Mouse (Mus musculus) midbrain, embryonic 16.5 days (tissue): ENCODE measurements at regions not wholly inside any gene's neighbourhood (a gene's known extent, or its start where the extent isn't known, plus 50 kb on each side); places are given as distances from the start of the nearest gene placed in this dataset.

Source experiments
- ATAC-seq: fragments of 200-750 bp; cut with Nextera tagmentation; 2 replicates; pipeline ENCODE4 v1.8.0; 2017; ENCODE audit warnings: moderate TSS enrichment
- H3K27ac ChIP-seq: fragments of 300-500 bp; sonication (generic); 2 replicates; pipeline ENCODE4 v1.5.1; 2014; ENCODE audit warnings: mild to moderate bottlenecking, low read length, mixed read lengths
- H3K27me3 ChIP-seq: fragments of 300-500 bp; sonication (generic); 2 replicates; pipeline ENCODE4 v1.6.1; 2014; ENCODE audit warnings: low read depth, low read length, mixed read lengths; ENCODE audit not compliant: control insufficient read depth, insufficient read depth
- H3K36me3 ChIP-seq: fragments of 300-500 bp; sonication (generic); 2 replicates; pipeline ENCODE4 v1.6.1; 2014; ENCODE audit warnings: mild to moderate bottlenecking, low read length, moderate library complexity, mixed read lengths; ENCODE audit not compliant: control insufficient read depth, insufficient read depth
- H3K4me1 ChIP-seq: fragments of 300-500 bp; sonication (generic); 2 replicates; pipeline ENCODE4 v1.6.1; 2014; ENCODE audit warnings: mild to moderate bottlenecking, low read length, mixed read lengths; ENCODE audit not compliant: control insufficient read depth, insufficient read depth
- H3K4me2 ChIP-seq: fragments of 300-500 bp; sonication (generic); 2 replicates; pipeline ENCODE4 v1.6.1; 2014; ENCODE audit warnings: mild to moderate bottlenecking, low read length, mixed read lengths
- H3K4me3 ChIP-seq: fragments of 300-500 bp; sonication (generic); 2 replicates; pipeline ENCODE4 v1.5.1; 2014; ENCODE audit warnings: low read depth, mild to moderate bottlenecking, low read length, moderate library complexity, mixed read lengths
- H3K9ac ChIP-seq: fragments of 300-500 bp; sonication (generic); 2 replicates; pipeline ENCODE4 v1.6.1; 2014; ENCODE audit warnings: low read depth, low read length, mixed read lengths
- H3K9me3 ChIP-seq: fragments of 300-500 bp; sonication (generic); replicated peaks from 2 replicates; pipeline ENCODE4 v1.6.1; 2014; ENCODE audit warnings: mild to moderate bottlenecking, low read length, mixed read lengths; ENCODE audit not compliant: control insufficient read depth, poor library complexity, severe bottlenecking
- WGBS: fragments of 180-500 bp; shearing (Covaris S2); extraction: QIAGEN DNeasy Blood & Tissue Kit; methylation state at CpG from one replicate; pipeline ENCODE4 v1.1.7; 2014; 5-methylcytosine and 5-hydroxymethylcytosine counted together

DNA sequence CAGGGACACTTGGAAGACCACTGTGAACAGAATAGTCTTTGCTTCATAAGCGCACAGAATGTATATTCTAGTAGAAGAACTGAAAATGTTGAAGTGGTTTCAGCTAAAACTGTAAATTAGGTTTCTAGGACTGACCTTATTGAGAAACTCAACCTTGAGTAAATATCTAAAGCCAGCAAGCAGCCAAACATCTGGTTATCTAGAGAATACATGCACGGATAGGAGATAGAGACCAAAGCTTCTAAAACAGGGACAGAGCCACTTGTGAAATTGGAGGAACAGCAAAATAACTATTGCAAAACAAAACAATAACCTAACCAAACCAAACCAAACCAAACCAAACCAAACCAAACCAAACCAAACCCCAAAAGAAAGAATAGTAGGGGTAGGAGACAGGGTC, 855.7 kb downstream of the Adgrl2 start:
- no peak overlapping the region for H3K4me3 ChIP-seq
- no peak overlapping the region for H3K27ac ChIP-seq
- no peak for ATAC-seq
- H3K27me3 ChIP-seq = no peaks in the 10 kb centered on the region
- no peak overlapping the region for H3K9ac ChIP-seq
- no peaks in the 10 kb centered on the region for H3K4me1 ChIP-seq
- no peaks in the 10 kb centered on the region for H3K9me3 ChIP-seq
- H3K36me3 ChIP-seq = no peaks in the 10 kb centered on the region
- WGBS = 97% methylated on average over 2 of the region's 2 CpGs
- no peak overlapping the region for H3K4me2 ChIP-seq

DNA sequence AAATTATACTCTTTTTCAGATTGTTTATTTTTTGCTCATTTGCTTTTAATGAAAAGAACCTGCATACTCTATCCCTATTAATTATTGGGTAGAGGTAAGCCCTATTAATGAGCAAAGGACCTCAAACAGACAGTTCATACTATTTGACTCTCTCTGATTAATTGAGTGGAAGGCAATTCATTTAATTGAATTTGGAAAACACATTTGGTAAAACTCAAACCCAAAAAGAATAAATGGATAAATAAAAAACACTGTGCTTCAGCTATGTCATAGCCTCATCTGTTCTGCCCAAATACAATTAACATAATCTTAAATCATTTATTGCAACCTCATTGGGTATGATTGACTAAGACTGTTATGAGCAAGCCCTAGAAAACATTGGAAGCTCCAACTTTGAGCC, 874.8 kb downstream of the Adgrl2 start:
- Histone ChIP-seq H3K27me3 (no peaks in the 10 kb centered on the region), H3K4me2 (no peak overlapping the region), H3K4me1 (no peaks in the 10 kb centered on the region), H3K27ac (no peak overlapping the region), H3K36me3 (no peaks in the 10 kb centered on the region), H3K9me3 (no peaks in the 10 kb centered on the region), H3K9ac (no peak overlapping the region), H3K4me3 (no peak overlapping the region)
- ATAC-seq = no peak

DNA sequence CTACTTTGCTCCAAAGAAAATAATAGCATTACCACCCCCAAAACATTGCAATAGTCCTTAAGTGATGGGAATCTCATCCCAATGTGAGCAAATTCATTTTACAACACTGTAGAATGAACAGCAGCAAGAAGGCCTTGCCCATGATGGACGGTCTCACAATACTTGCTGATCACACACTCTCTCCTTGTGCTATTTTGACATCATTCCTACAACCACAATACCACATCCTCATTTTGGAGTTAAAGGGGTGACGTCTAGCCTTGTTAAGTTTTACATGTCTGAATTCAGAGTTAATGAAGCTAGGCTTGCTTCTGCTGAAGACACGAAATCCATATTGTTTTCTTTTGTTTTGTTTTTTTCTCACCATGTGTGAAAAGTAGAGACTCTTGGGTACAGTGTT, 878.2 kb downstream of the Adgrl2 start:
- Histone ChIP-seq H3K4me3 (no peak overlapping the region), H3K27me3 (no peaks in the 10 kb centered on the region), H3K27ac (no peak overlapping the region), H3K9ac (no peak overlapping the region), H3K4me1 (no peaks in the 10 kb centered on the region), H3K9me3 (no peaks in the 10 kb centered on the region), H3K4me2 (no peak overlapping the region), H3K36me3 (no peaks in the 10 kb centered on the region)
- ATAC-seq = no peak
- 89% methylated on average over 3 of the region's 3 CpGs for WGBS

DNA sequence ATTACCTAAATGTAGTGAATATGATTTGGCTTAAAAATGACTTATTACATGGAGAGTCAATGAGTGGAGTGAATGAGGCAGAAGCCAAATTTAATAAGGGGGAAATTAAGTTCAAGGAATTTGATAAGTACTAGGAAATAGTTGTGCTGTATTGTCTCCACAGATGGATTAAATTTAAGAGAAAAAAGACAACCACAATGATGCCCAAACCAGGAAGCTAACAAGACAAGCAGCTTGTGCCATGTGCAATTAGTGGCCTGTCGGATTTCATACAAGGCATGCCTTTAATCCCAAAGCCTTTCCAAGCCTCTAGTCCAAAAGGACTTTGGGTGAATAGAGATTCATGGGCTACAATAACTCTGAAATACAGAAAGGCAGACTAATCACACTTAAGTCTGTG, 883.3 kb downstream of the Adgrl2 start:
- H3K27ac ChIP-seq = no peak overlapping the region
- ATAC-seq = no peak
- H3K4me1 ChIP-seq = no peaks in the 10 kb centered on the region
- H3K36me3 ChIP-seq = no peaks in the 10 kb centered on the region
- WGBS = 50% methylated on average over 1 of the region's 1 CpGs
- H3K9me3 ChIP-seq = no peaks in the 10 kb centered on the region
- no peak overlapping the region for H3K4me3 ChIP-seq
- H3K9ac ChIP-seq = no peak overlapping the region
- H3K4me2 ChIP-seq = no peak overlapping the region
- no peaks in the 10 kb centered on the region for H3K27me3 ChIP-seq

DNA sequence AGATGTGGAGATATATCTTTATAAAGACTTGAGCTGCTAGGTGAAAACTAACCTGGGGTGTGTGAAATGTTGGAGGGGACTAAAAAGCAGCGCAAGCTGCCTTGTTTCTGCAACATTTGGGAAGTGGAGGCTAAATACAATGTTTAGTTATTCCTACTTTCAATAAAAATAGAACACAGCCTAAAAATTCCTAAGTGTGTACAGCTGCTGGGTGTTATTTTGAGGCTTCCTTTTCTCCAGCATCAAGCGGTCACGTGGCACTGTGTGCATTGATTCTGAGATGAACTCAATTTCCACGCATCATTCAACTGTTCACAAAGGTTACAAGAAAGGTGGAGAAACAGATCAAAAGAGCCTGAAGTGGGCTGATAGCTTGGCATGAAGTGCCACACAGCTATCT, 896.4 kb downstream of the Adgrl2 start:
- no peak overlapping the region for H3K4me2 ChIP-seq
- no peaks in the 10 kb centered on the region for H3K36me3 ChIP-seq
- H3K27me3 ChIP-seq = no peaks in the 10 kb centered on the region
- ATAC-seq = no peak
- H3K9ac ChIP-seq = no peak overlapping the region
- no peaks in the 10 kb centered on the region for H3K9me3 ChIP-seq
- WGBS = 78% methylated on average over 4 of the region's 4 CpGs
- H3K4me3 ChIP-seq = no peak overlapping the region
- no peak overlapping the region for H3K27ac ChIP-seq
- no peaks in the 10 kb centered on the region for H3K4me1 ChIP-seq

DNA sequence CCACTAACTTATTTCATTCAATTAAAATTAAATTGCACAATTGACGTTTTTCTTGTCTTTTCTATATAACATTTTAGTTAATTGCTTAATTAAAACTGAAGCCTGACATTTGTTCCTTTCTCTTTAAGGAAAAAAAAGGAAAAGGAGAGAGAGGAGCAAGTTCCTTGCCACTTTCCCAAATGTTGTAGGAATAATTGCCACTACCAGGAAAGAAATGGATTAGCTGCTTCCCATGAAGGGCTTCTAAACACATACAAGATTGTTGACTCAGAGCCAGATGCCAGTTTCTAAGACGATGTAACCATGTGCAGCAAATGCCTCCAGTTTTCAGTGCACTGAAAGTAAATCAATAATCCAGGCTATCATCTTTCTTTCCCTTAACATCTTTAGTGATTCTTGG, 914.5 kb downstream of the Adgrl2 start:
- no peak overlapping the region for H3K27ac ChIP-seq
- WGBS = 50% methylated on average over 2 of the region's 2 CpGs
- ATAC-seq = no peak
- H3K27me3 ChIP-seq = no peaks in the 10 kb centered on the region
- H3K4me1 ChIP-seq = no peaks in the 10 kb centered on the region
- no peak overlapping the region for H3K9ac ChIP-seq
- no peak overlapping the region for H3K4me2 ChIP-seq
- no peaks in the 10 kb centered on the region for H3K36me3 ChIP-seq
- H3K4me3 ChIP-seq = no peak overlapping the region
- no peaks in the 10 kb centered on the region for H3K9me3 ChIP-seq

DNA sequence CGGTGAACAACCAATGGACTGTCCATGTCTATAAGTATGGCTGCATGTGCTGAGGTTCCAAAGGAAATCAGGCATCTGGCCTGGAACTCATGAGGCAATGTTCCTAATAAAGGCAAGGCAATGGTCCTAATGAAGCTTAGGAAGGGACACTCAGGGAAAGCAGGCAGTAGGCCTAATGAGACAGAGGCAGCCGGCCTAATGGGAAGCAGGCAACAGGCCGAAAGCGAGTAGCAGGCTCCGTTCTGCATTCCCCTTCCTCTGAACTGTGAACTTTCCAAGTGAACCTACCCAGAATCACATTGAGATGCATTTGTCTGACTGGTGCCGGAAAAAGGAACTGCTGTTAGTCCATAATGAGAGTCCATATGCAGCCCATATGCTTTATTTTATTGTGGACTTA, 923.7 kb downstream of the Adgrl2 start:
- no peak for ATAC-seq
- Histone ChIP-seq H3K4me3 (no peak overlapping the region), H3K4me2 (no peak overlapping the region), H3K27ac (no peak overlapping the region), H3K9ac (no peak overlapping the region), H3K9me3 (no peaks in the 10 kb centered on the region), H3K27me3 (no peaks in the 10 kb centered on the region), H3K36me3 (no peaks in the 10 kb centered on the region), H3K4me1 (no peaks in the 10 kb centered on the region)
- WGBS = 88% methylated on average over 6 of the region's 6 CpGs

DNA sequence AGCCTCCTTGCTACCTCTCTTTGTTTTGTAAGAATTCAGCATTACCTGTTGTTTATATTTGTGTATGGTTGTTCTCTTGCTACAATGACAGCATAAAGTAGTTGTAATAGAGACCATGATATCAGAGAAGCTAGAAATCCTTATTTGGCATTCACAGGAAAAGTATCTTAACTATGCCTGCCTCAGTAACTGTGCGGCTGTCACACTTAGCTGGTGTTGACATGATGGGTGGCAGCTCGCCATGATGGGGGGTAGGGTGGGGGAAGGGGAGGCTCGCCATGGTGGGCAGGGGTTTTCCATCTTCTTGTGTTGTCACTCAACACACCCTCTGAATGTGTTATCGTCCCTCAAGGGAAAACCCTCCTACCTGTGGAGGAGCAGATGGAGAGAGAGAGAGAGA, 934.3 kb downstream of the Adgrl2 start:
- 94% methylated on average over 4 of the region's 4 CpGs for WGBS
- no peak overlapping the region for H3K27ac ChIP-seq

DNA sequence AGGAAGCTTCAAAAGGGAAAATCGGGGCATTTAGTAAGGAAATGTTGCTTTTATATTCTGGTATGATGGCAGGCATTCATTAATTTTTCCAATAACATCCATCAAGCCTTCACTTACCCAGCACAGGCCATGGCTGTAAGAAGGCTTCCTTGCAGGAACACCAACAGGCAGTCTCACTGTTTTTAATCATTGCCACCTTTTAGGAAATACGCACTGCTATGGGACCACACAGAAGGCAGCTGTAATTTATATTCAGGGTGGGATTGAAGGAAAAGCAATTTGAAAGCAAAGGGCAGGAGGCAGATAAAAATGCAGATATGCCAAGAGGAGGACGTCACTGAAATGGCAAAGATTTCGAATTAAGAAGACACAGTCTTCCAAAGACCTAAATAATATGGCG, 937.8 kb downstream of the Adgrl2 start:
- no peaks in the 10 kb centered on the region for H3K9me3 ChIP-seq
- no peak for ATAC-seq

More for the DNA sequence above, 934.3 kb downstream of the Adgrl2 start:
- ATAC-seq = no peak
- no peaks in the 10 kb centered on the region for H3K9me3 ChIP-seq
- no peak overlapping the region for H3K9ac ChIP-seq
- H3K4me3 ChIP-seq = no peak overlapping the region
- H3K27me3 ChIP-seq = no peaks in the 10 kb centered on the region
- no peaks in the 10 kb centered on the region for H3K36me3 ChIP-seq
- no peaks in the 10 kb centered on the region; the same call in 1 of the 2 replicates for H3K4me1 ChIP-seq
- H3K4me2 ChIP-seq = no peak overlapping the region

DNA sequence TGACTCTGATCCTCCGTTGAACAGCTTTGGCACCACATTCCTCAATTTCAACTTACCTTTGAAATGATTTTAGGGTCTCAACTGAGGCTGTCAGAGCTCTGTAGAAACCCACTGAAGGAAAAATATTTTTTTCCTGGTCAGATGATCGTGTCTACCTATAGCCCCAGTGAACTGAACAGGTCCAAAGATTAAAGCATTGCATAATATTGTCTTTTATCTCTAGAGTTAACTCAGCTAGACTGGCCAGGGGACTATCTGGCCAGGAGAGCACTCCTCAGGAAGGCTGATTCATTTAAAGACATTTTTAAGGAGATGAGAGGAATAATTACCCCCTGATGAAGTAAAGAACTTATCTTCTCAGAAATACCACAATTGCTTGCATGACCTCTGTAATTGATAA, 942.1 kb downstream of the Adgrl2 start:
- no peak overlapping the region for H3K27ac ChIP-seq
- no peak overlapping the region for H3K9ac ChIP-seq
- no peaks in the 10 kb centered on the region for H3K27me3 ChIP-seq
- H3K4me1 ChIP-seq = no peaks in the 10 kb centered on the region
- WGBS = 91% methylated on average over 2 of the region's 2 CpGs
- no peak overlapping the region for H3K4me2 ChIP-seq
- no peak for ATAC-seq
- no peaks in the 10 kb centered on the region for H3K36me3 ChIP-seq
- H3K9me3 ChIP-seq = no peaks in the 10 kb centered on the region
- H3K4me3 ChIP-seq = no peak overlapping the region

More for the DNA sequence above, 937.8 kb downstream of the Adgrl2 start:
- H3K4me3 ChIP-seq = no peak overlapping the region
- no peak overlapping the region for H3K4me2 ChIP-seq
- no peak overlapping the region for H3K27ac ChIP-seq
- no peaks in the 10 kb centered on the region for H3K27me3 ChIP-seq
- no peaks in the 10 kb centered on the region for H3K36me3 ChIP-seq
- no peaks in the 10 kb centered on the region for H3K4me1 ChIP-seq
- no peak overlapping the region for H3K9ac ChIP-seq
- WGBS = 67% methylated on average over 5 of the region's 5 CpGs
